Mouse (Mus musculus) myocyte (in vitro differentiated cells): ENCODE measurements around the gene Gnaz. TPM values are rescaled to one million over a fixed set of nuclear protein-coding genes. Genes with fewer than 3 reads are reported as not detected.

Experiments used
- H3K27me3 ChIP-seq: one replicate; pipeline ENCODE4 v1.6.1; 2011; ENCODE audit not compliant: control insufficient read depth, insufficient read depth, insufficient read length
- H3K36me3 ChIP-seq: one replicate; pipeline ENCODE4 v1.6.1; 2011; ENCODE audit not compliant: control insufficient read depth, insufficient read depth
- H3K4me2 ChIP-seq: one replicate; pipeline ENCODE4 v1.6.1; 2011; ENCODE audit warnings: low read depth, control low read depth
- H3K4me3 ChIP-seq: one replicate; pipeline ENCODE4 v1.5.1; 2011; ENCODE audit warnings: mild to moderate bottlenecking, control low read depth, moderate library complexity
- H3K79me2 ChIP-seq: one replicate; pipeline ENCODE4 v1.6.1; 2011; ENCODE audit not compliant: control insufficient read depth, insufficient read depth
- H3ac ChIP-seq: one replicate; pipeline ENCODE4 v1.6.1; 2011; ENCODE audit not compliant: control insufficient read depth, insufficient read length
- CEBPB ChIP-seq: IDR thresholded peaks from 2 replicates; pipeline ENCODE4 v1.6.1; 2011; ENCODE audit warnings: mild to moderate bottlenecking, moderate library complexity; ENCODE audit not compliant: poor library complexity, insufficient read depth, severe bottlenecking
- E2F4 ChIP-seq: IDR thresholded peaks from one replicate; pipeline ENCODE4 v1.6.1; 2011; ENCODE audit warnings: mild to moderate bottlenecking, control low read depth, moderate library complexity; ENCODE audit not compliant: insufficient read depth
- MAX ChIP-seq: IDR thresholded peaks from one replicate; pipeline ENCODE4 v1.6.1; 2011; ENCODE audit warnings: low read depth, mild to moderate bottlenecking, control low read depth
- MYOD1 ChIP-seq, 3 experiments: IDR thresholded peaks; one replicate each; pipeline ENCODE4 v1.6.1; 2011; ENCODE audit warnings: control low read depth in 2 of 3, low read depth in 2 of 3, mild to moderate bottlenecking in 2 of 3, moderate library complexity in 1 of 3; ENCODE audit not compliant: insufficient read length in 2 of 3, control insufficient read depth in 1 of 3
- MYOG ChIP-seq, 3 experiments: IDR thresholded peaks; one replicate each; pipeline ENCODE4 v1.6.1; 2011; ENCODE audit warnings: control low read depth in 2 of 3, low read depth in 2 of 3, mild to moderate bottlenecking in 2 of 3; ENCODE audit not compliant: insufficient read length in 2 of 3, control insufficient read depth in 1 of 3, insufficient read depth in 1 of 3
- POLR2A ChIP-seq: IDR thresholded peaks from one replicate; pipeline ENCODE4 v1.6.1; 2011; ENCODE audit warnings: low read depth, mild to moderate bottlenecking, control low read depth, moderate library complexity; ENCODE audit not compliant: insufficient read length
- POLR2AphosphoS2 ChIP-seq: IDR thresholded peaks from one replicate; pipeline ENCODE4 v1.6.1; 2011; ENCODE audit warnings: low read depth, control low read depth; ENCODE audit not compliant: insufficient read length
- REST ChIP-seq: IDR thresholded peaks from one replicate; pipeline ENCODE4 v1.6.1; 2011; ENCODE audit warnings: mild to moderate bottlenecking, control low read depth, moderate library complexity; ENCODE audit not compliant: insufficient read depth, insufficient read length
- SRF ChIP-seq: IDR thresholded peaks from one replicate; pipeline ENCODE4 v1.6.1; 2011; ENCODE audit warnings: low read depth; ENCODE audit not compliant: control insufficient read depth, insufficient read length
- TCF12 ChIP-seq: IDR thresholded peaks from one replicate; pipeline ENCODE4 v1.6.1; 2011; ENCODE audit warnings: mild to moderate bottlenecking, control low read depth; ENCODE audit not compliant: poor library complexity, insufficient read depth, severe bottlenecking
- TCF3 ChIP-seq: IDR thresholded peaks from one replicate; pipeline ENCODE4 v1.6.1; 2011; ENCODE audit warnings: low read depth, control low read depth; ENCODE audit not compliant: insufficient read length
- USF1 ChIP-seq: IDR thresholded peaks from one replicate; pipeline ENCODE4 v1.6.1; 2011; ENCODE audit warnings: low read depth, mild to moderate bottlenecking, control low read depth, moderate library complexity
- polyA plus RNA-seq: library from polyadenylated mRNA; unstranded; fragments of >200 nt; fragmentation: generic; extraction: Trizol; gene quantifications from one replicate; pipeline ENCODE4 v1.2.1, GENCODE M21; 2012; ENCODE audit warnings: missing spikeins

Gnaz gene
- polyA plus RNA-seq, 1 experiment, result 0.54 TPM

DNA sequence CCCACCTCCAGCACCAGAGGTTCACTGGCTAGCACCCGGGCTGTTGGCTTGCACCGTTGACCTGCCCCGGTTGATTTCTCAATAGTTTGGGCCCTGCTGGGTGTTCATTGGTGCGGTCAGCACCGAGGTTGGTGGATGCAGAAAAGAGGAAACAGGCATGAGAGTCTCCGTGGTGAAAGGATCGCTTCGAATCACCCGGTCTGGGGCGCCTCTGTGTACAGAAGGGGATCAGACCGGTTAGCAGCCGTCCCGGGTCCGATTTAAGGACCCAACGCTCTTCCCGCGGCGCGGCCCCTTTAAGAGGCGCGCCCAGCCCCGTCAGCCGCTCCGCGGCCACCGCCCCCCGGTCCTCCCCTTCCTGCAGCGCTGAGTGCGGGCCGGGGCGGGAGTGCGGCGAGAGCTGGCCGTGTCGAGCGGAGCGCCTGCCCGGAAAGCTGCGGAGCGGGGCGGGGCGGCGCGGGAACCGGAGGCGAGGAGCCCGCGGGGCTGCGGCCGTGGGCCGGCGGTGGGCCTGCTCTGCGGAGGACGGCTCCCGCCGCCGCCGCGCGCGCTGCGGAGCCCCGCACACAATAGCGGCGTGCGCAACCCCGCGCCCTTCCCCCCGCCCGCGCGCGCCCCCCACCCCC, 93.4 kb downstream of the Gnaz start, which contains the start of gene Bcr:
TSS of gene Bcr (plus strand) at position 376 of the 626 bp plus-strand sequence.
- Histone ChIP-seq H3K4me3 (peak within 1 kb of the TSS; percentile 26), H3K27me3 (no peaks in the 10 kb centered on the region), H3K4me2 (peak within 1 kb of the TSS; percentile 96), H3K36me3 (no peaks in the 10 kb centered on the region), H3ac (peak within 1 kb of the TSS; percentile 53), H3K79me2 (peaks cover 37% of the 10 kb centered on the region)
- TF ChIP-seq MYOD1 (IDR thresholded peaks at IDR 0.05; ENCODE audit: control insufficient read depth in 1 of 3, insufficient read length in 2 of 3, low read depth in 2 of 3), result no peak
- TF ChIP-seq REST, result no peak
- peak; percentile 42; the same call in 1 of the 2 replicates for TF ChIP-seq CEBPB
- peak; percentile 81 for TF ChIP-seq POLR2A
- peak in 1 of 3 experiments; percentile 38 for TF ChIP-seq MYOG (IDR thresholded peaks at IDR 0.05; ENCODE audit: control insufficient read depth in 1 of 3, insufficient read depth in 1 of 3, insufficient read length in 2 of 3, low read depth in 2 of 3)
- peak; percentile 63 for TF ChIP-seq POLR2AphosphoS2
- TF ChIP-seq SRF, result no peak

DNA sequence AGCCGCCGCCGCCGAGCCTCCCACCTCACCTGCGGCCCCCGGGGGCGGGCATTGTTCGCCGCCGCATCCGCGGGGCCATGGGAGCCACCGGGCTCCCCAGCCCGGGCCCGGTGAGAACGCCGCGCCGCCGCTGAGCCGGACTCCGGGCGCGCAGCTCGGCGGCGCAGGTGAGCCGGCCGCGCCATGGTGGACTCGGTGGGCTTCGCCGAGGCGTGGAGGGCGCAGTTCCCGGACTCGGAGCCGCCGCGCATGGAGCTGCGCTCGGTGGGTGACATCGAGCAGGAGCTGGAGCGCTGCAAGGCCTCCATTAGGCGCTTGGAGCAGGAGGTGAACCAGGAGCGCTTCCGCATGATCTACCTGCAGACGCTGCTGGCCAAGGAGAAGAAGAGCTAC, 93.9 kb downstream of the Gnaz start:
- TF ChIP-seq SRF, result no peak
- TF ChIP-seq MYOG (IDR thresholded peaks at IDR 0.05; ENCODE audit: control insufficient read depth in 1 of 3, insufficient read depth in 1 of 3, insufficient read length in 2 of 3, low read depth in 2 of 3), result peak in 1 of 3 experiments; percentile 13
- Histone ChIP-seq H3ac (peak overlapping the region; percentile 53), H3K79me2 (peaks cover 42% of the 10 kb centered on the region), H3K4me3 (peak overlapping the region; percentile 26), H3K27me3 (no peaks in the 10 kb centered on the region), H3K4me2 (peak overlapping the region; percentile 64), H3K36me3 (no peaks in the 10 kb centered on the region)

DNA sequence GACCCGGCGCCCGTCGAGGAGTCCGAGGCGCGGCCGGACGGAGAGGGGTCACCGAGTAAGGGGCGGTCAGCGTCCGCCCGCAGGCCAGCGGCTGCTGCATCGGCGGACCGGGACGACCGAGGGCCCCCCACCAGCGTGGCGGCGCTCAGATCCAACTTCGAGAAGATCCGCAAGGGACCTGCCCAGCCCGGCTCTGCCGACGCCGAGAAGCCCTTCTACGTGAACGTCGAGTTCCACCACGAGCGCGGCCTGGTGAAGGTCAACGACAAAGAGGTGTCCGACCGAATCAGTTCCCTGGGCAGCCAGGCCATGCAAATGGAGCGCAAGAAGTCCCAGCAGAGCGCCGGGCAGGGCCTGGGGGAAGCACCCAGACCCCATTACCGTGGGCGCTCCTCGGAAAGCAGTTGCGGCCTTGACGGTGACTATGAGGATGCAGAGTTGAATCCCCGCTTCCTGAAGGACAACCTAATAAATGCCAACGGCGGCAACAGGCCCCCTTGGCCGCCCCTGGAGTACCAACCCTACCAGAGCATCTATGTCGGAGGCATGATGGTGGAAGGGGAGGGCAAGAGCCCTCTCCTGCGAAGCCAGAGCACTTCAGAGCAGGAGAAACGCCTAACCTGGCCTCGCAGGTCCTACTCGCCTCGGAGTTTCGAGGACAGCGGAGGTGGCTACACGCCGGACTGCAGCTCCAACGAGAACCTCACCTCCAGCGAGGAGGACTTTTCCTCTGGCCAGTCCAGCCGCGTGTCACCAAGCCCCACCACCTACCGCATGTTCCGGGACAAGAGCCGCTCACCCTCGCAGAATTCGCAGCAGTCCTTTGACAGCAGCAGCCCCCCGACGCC, 94.6 kb downstream of the Gnaz start:
- TF ChIP-seq TCF3 (no peak), MAX (no peak), MYOG (IDR thresholded peaks at IDR 0.05; ENCODE audit: control insufficient read depth in 1 of 3, insufficient read depth in 1 of 3, insufficient read length in 2 of 3, low read depth in 2 of 3) (no peak), REST (no peak), E2F4 (no peak), POLR2AphosphoS2 (no peak), MYOD1 (IDR thresholded peaks at IDR 0.05; ENCODE audit: control insufficient read depth in 1 of 3, insufficient read length in 2 of 3, low read depth in 2 of 3) (no peak), POLR2A (no peak), USF1 (no peak), CEBPB (no peak), SRF (no peak), TCF12 (no peak)
- H3K36me3 ChIP-seq, result no peaks in the 10 kb centered on the region
- H3K27me3 ChIP-seq, result no peaks in the 10 kb centered on the region
- H3K4me3 ChIP-seq, result peak overlapping the region; percentile 26
- peak overlapping the region; percentile 64 for H3K4me2 ChIP-seq
- H3ac ChIP-seq, result peak overlapping the region; percentile 53
- H3K79me2 ChIP-seq, result peaks cover 45% of the 10 kb centered on the region

GRCm38 (mm10) chr10:75062189-75062561, 95.2 kb downstream of the Gnaz start:
- Histone ChIP-seq H3K79me2 (peaks cover 46% of the 10 kb centered on the region), H3K36me3 (no peaks in the 10 kb centered on the region), H3ac (no peak overlapping the region), H3K27me3 (no peaks in the 10 kb centered on the region), H3K4me3 (peak overlapping the region; percentile 26), H3K4me2 (peak overlapping the region; percentile 64)
- no peak for TF ChIP-seq MYOG (IDR thresholded peaks at IDR 0.05; ENCODE audit: control insufficient read depth in 1 of 3, insufficient read depth in 1 of 3, insufficient read length in 2 of 3, low read depth in 2 of 3)
- no peak for TF ChIP-seq SRF
- no peak for TF ChIP-seq E2F4
- no peak for TF ChIP-seq CEBPB
- no peak for TF ChIP-seq USF1
- TF ChIP-seq MAX, result no peak

DNA sequence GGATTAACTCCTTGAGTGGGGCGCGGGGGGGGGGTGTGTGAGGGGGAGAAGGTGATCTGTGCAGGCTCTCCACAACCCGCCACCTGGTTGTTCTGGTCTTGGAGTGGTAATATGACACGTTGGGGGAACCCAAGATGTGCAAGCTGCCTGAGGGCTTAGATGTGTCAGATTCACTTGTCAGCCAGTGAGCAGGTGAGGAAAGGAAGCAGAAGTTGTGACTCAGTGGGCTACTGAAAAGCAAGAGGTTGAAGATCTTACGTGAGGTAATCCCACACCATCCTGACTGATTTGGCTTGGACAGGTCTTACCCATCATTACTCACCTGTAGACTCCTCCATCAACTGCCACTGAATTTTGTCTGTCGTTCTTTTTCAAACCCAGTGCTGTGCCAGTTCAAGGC, 95.6 kb downstream of the Gnaz start:
- Histone ChIP-seq H3K36me3 (no peaks in the 10 kb centered on the region), H3K27me3 (no peaks in the 10 kb centered on the region), H3K4me3 (peak overlapping the region; percentile 26), H3ac (no peak overlapping the region), H3K4me2 (peak overlapping the region; percentile 64), H3K79me2 (peaks cover 50% of the 10 kb centered on the region)
- TF ChIP-seq SRF, result no peak
- no peak for TF ChIP-seq TCF3
- TF ChIP-seq TCF12, result no peak
- no peak for TF ChIP-seq POLR2AphosphoS2
- no peak for TF ChIP-seq POLR2A
- TF ChIP-seq MAX, result no peak
